Mouse (Mus musculus) hindbrain, embryonic 15.5 days (tissue): ENCODE results near the gene Rhox3a2. TPM values are rescaled to one million over a fixed set of nuclear protein-coding genes. Genes with fewer than 3 reads are reported as not detected.
"Not testable (repeated sequence)": the region's sequence is repeated elsewhere in the genome, so short reads cannot be mapped to it uniquely, and the experiment has no call there.

ENCODE experiments used
- ATAC-seq: fragments of 200-750 bp; cut with Nextera tagmentation; 2 replicates; pipeline ENCODE4 v1.8.0; 2017; ENCODE audit warnings: low read depth, moderate number of reproducible peaks, moderate TSS enrichment; ENCODE audit not compliant: low FRiP score
- H3K27ac ChIP-seq: fragments of 300-500 bp; sonication (generic); replicated peaks from 2 replicates; pipeline ENCODE4 v1.5.1; 2015; ENCODE audit warnings: mild to moderate bottlenecking, inconsistent platforms
- H3K27me3 ChIP-seq: fragments of 300-500 bp; sonication (generic); 2 replicates; pipeline ENCODE4 v1.6.1; 2015; ENCODE audit warnings: control low read depth, inconsistent platforms
- H3K36me3 ChIP-seq: fragments of 300-500 bp; sonication (generic); 2 replicates; pipeline ENCODE4 v1.6.1; 2015; ENCODE audit warnings: control low read depth, inconsistent platforms
- H3K4me1 ChIP-seq: fragments of 300-500 bp; sonication (generic); replicated peaks from 2 replicates; pipeline ENCODE4 v1.6.1; 2015; ENCODE audit warnings: control low read depth, inconsistent platforms
- H3K4me2 ChIP-seq: fragments of 300-500 bp; sonication (generic); 2 replicates; pipeline ENCODE4 v1.6.1; 2015; ENCODE audit warnings: moderate library complexity, mild to moderate bottlenecking, inconsistent platforms
- H3K4me3 ChIP-seq: fragments of 300-500 bp; sonication (generic); 2 replicates; pipeline ENCODE4 v1.5.1; 2015; ENCODE audit warnings: mild to moderate bottlenecking, inconsistent platforms
- H3K9ac ChIP-seq: fragments of 300-500 bp; sonication (generic); 2 replicates; pipeline ENCODE4 v1.6.1; 2015; ENCODE audit warnings: inconsistent platforms
- H3K9me3 ChIP-seq: fragments of 300-500 bp; sonication (generic); 2 replicates; pipeline ENCODE4 v1.6.1; 2016; ENCODE audit warnings: control low read depth, inconsistent platforms
- WGBS: fragments of 180-500 bp; shearing (Covaris S2); methylation state at CpG from one replicate; pipeline ENCODE4 v1.1.7; 2015; 5-methylcytosine and 5-hydroxymethylcytosine counted together
- polyA plus RNA-seq: library from polyadenylated mRNA; unstranded; fragments of >200 nt; fragmentation: Nextera tagmentation; extraction: Ambion mirVana; gene quantifications from 2 replicates; pipeline ENCODE4 v1.2.1, GENCODE M21; 2015

Gene Rhox3a2
- not detected in 2 replicates for polyA plus RNA-seq

DNA sequence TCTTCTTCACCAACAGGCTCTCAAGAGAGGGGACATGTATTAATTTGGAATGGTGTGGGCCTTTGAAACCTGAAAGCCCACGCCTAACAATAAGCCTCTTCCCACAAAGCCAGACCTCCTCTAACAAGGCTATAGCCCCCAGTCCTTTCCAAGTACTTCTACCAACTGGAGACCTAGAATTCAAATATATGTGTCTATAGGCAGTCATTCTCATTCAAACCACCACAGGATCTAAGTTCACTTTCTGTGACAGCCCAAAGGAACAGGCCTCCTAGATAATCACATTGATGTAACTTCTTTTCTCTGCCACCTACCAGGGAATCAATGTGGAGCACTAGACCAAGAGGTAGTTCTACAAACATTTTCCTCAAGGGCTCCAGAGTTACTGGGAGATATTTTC, at the start of gene Rhox3a2:
TSS of gene Rhox3a2 (plus strand) at position 301 of the 400 bp plus-strand sequence.
- not testable (repeated sequence) for H3K9ac ChIP-seq, H3K4me3 ChIP-seq, H3K27me3 ChIP-seq, H3K36me3 ChIP-seq, H3K9me3 ChIP-seq, ATAC-seq, H3K27ac ChIP-seq, H3K4me1 ChIP-seq, H3K4me2 ChIP-seq
- WGBS = no CpG with 5 or more reads among the region's 1 CpGs

DNA sequence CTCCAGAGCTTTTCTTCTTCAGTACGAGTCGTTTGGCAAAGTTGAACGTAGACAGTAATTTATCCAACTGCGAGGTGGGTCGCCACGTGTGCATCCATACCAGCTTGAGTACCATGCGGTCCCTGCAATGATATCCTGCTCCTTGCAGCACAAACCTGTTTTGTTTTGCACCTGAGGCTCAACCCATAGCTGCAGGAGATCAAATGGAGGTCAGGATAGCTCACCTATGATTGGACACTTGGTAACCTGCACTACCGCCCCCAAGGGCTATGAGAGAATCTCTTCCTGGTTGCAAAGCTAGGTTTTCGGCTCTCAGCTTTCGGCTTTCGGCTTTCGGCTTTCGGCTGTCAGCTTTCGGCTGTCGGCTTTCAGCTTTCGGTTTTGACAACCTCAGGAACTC, 10.7 kb downstream of the Rhox3a2 start, which contains the start of gene Rhox4a2:
TSS of gene Rhox4a2 (plus strand) at position 301 of the 400 bp plus-strand sequence.
- H3K9ac ChIP-seq, H3K27ac ChIP-seq, H3K27me3 ChIP-seq, H3K4me3 ChIP-seq, H3K36me3 ChIP-seq, H3K9me3 ChIP-seq, H3K4me2 ChIP-seq, ATAC-seq, H3K4me1 ChIP-seq: not testable (repeated sequence)
- WGBS = 96% methylated on average over 9 of the region's 16 CpGs

DNA sequence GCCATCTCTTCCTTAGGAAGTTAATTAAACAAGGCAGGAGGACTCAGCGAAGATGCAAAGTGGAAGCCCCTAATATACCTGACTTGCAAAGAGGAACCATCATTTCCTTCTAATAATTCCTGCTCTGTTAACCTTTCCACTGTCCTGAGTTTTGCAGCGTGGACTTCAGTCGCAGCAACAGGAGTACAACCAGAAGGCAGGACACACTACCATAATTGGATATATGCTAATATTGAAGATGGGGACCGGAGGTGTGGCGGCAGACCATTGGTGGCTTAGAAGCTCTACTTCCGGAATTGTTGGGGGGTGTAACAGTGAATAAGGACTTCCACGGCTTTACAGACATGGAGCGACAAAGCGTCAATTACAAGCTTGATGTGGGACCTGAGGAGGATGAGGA, 31.9 kb downstream of the Rhox3a2 start, which contains the start of gene Rhox2b:
TSS of gene Rhox2b (plus strand) at position 301 of the 400 bp plus-strand sequence.
- ATAC-seq, H3K4me3 ChIP-seq, H3K9ac ChIP-seq, H3K4me2 ChIP-seq, H3K27me3 ChIP-seq, H3K36me3 ChIP-seq, H3K9me3 ChIP-seq, H3K4me1 ChIP-seq, H3K27ac ChIP-seq: not testable (repeated sequence)
- WGBS = no CpG with 5 or more reads among the region's 9 CpGs

DNA sequence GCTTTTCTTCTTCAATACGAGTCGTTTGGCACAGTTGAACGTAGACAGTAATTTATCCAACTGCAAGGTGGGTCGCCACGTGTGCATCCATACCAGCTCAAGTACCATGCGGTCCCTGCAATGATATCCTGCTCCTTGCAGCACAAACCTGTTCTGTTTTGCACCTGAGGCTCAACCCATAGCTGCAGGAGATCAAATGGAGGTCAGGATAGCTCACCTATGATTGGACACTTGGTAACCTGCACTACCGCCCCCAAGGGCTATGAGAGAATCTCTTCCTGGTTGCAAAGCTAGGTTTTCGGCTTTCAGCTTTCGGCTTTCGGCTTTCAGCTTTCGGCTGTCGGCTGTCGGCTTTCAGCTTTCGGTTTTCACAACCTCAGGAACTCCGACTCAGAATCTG, 52.4 kb downstream of the Rhox3a2 start, which contains the start of gene Rhox4b:
TSS of gene Rhox4b (plus strand) at position 301 of the 400 bp plus-strand sequence.
- H3K9me3 ChIP-seq, ATAC-seq, H3K4me2 ChIP-seq, H3K4me3 ChIP-seq, H3K4me1 ChIP-seq, H3K27ac ChIP-seq, H3K36me3 ChIP-seq, H3K27me3 ChIP-seq, H3K9ac ChIP-seq: not testable (repeated sequence)
- 87% methylated on average over 14 of the region's 15 CpGs for WGBS

Other genes with a start within 250 kb of the Rhox3a2 start
- gene Akap14, start 211.2 kb upstream of the Rhox3a2 start, polyA plus RNA-seq = 0.14 and 0.22 TPM in 2 replicates
- gene Ndufa1, start 188.9 kb upstream of the Rhox3a2 start, polyA plus RNA-seq = 730 and 823 TPM in 2 replicates
- gene Rnf113a1, start 188.8 kb upstream of the Rhox3a2 start, polyA plus RNA-seq = 22.8 and 23.3 TPM in 2 replicates
- not detected in 2 replicates for gene Gm9, start 169.0 kb upstream of the Rhox3a2 start, polyA plus RNA-seq
- gene Rhox1, start 157.8 kb upstream of the Rhox3a2 start, polyA plus RNA-seq = not detected in 2 replicates
- not detected in 2 replicates for gene Rhox2a, start 135.1 kb upstream of the Rhox3a2 start, polyA plus RNA-seq
- not detected in 2 replicates for gene Rhox3a, start 130.1 kb upstream of the Rhox3a2 start, polyA plus RNA-seq
- gene Rhox4a, start 114.7 kb upstream of the Rhox3a2 start, polyA plus RNA-seq = not detected in 2 replicates
- gene Rhox4a2, start 10.8 kb downstream of the Rhox3a2 start, polyA plus RNA-seq = not detected in 2 replicates
- gene Rhox2b, start 32.0 kb downstream of the Rhox3a2 start, polyA plus RNA-seq = not detected in 2 replicates
- gene Rhox4b, start 52.5 kb downstream of the Rhox3a2 start, polyA plus RNA-seq = not detected in 2 replicates
- gene Rhox2c, start 73.7 kb downstream of the Rhox3a2 start, polyA plus RNA-seq = not detected in 2 replicates
- gene Rhox3c, start 78.6 kb downstream of the Rhox3a2 start, polyA plus RNA-seq = not detected in 2 replicates
- not detected in 2 replicates for gene Rhox4c, start 100.3 kb downstream of the Rhox3a2 start, polyA plus RNA-seq
- not detected in 2 replicates for gene Rhox2d, start 113.4 kb downstream of the Rhox3a2 start, polyA plus RNA-seq
- not detected in 2 replicates for gene Rhox4d, start 134.3 kb downstream of the Rhox3a2 start, polyA plus RNA-seq
- not detected in 2 replicates for gene Rhox2e, start 150.4 kb downstream of the Rhox3a2 start, polyA plus RNA-seq
- not detected in 2 replicates for gene Rhox3e, start 162.0 kb downstream of the Rhox3a2 start, polyA plus RNA-seq
- gene Rhox4e, start 177.4 kb downstream of the Rhox3a2 start, polyA plus RNA-seq = not detected in 2 replicates
- not detected in 2 replicates for gene Rhox2f, start 191.4 kb downstream of the Rhox3a2 start, polyA plus RNA-seq
- gene Rhox3f, start 201.0 kb downstream of the Rhox3a2 start, polyA plus RNA-seq = not detected in 2 replicates
- gene Rhox4f, start 227.7 kb downstream of the Rhox3a2 start, polyA plus RNA-seq = not detected in 2 replicates
- gene Rhox3g, start 248.6 kb downstream of the Rhox3a2 start, polyA plus RNA-seq = not detected in 2 replicates